Mouse (Mus musculus) cortical plate, adult 2 months (tissue): ENCODE data around the gene Zfp263. TPM values are rescaled to one million over a fixed set of nuclear protein-coding genes. Genes with fewer than 3 reads are reported as not detected.

Experiments used
- H3K27ac ChIP-seq: fragments of 200-500 bp; 2 replicates; pipeline ENCODE4 v1.5.1; 2012; ENCODE audit warnings: low read length, control low read depth, inconsistent platforms; ENCODE audit not compliant: insufficient read depth
- H3K4me1 ChIP-seq: fragments of 200-500 bp; 2 replicates; pipeline ENCODE4 v1.6.1; 2011; ENCODE audit warnings: low read length; ENCODE audit not compliant: control insufficient read depth, insufficient read depth
- H3K4me3 ChIP-seq: fragments of 200-500 bp; 2 replicates; pipeline ENCODE4 v1.5.1; 2011; ENCODE audit warnings: mild to moderate bottlenecking, low read length, control low read depth; ENCODE audit not compliant: insufficient read depth
- CTCF ChIP-seq: fragments of 200-500 bp; IDR thresholded peaks from 2 replicates; pipeline ENCODE4 v1.5.1; 2011; ENCODE audit warnings: mild to moderate bottlenecking, control low read depth, low read length; ENCODE audit not compliant: insufficient read depth; ENCODE audit errors: extremely low read depth
- POLR2A ChIP-seq: fragments of 200-500 bp; IDR thresholded peaks from 2 replicates; pipeline ENCODE4 v1.6.1; 2011; ENCODE audit warnings: mild to moderate bottlenecking, low read length, control low read depth; ENCODE audit not compliant: insufficient read depth; ENCODE audit errors: extremely low read depth
- polyA plus RNA-seq: library from polyadenylated mRNA; depleted of rRNA; stranded (reverse); fragments of >200 nt; gene quantifications from 2 replicates; pipeline ENCODE4 v1.2.3, GENCODE M21; 2012; rRNA removed

Zfp263 gene
- polyA plus RNA-seq, 1 experiment: 17.8 TPM

DNA sequence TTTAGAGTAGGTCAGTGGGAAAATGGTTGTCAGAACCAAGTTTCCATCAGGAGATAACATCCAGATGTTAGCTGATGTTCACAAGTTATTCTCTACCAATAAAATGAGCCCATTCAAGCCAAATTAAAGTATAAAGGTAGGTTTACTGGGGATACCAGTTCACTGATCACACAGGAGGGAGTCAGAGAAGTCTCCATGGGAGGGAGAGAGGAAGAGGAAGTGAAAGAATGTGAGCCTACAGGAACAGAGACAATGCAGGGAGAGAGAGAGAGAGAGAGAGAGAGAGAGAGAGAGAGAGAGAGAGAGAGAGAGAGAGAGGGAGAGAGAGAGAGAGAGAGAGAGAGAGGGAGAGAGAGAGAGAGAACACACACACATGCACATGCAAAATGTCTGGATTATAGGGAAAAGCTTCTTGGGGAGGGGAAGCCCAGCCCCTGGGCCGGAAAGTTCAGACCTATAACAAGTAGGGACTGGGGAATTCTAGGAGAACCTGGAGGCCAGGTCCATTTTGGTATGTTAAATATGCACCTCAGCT is 10.6 kb upstream of the Zfp263 start:
- Histone ChIP-seq H3K27ac (no peak overlapping the region), H3K4me3 (no peak overlapping the region), H3K4me1 (no peaks in the 10 kb centered on the region)
- TF ChIP-seq POLR2A: no peak
- no peak for TF ChIP-seq CTCF

- Histone ChIP-seq H3K27ac (no peak overlapping the region), H3K4me3 (no peak overlapping the region), H3K4me1 (peaks cover 6% of the 10 kb centered on the region)
These were observed 1.4 kb upstream of the Zfp263 start for GRCm38 (mm10) chr16:3742466-3742865.

DNA sequence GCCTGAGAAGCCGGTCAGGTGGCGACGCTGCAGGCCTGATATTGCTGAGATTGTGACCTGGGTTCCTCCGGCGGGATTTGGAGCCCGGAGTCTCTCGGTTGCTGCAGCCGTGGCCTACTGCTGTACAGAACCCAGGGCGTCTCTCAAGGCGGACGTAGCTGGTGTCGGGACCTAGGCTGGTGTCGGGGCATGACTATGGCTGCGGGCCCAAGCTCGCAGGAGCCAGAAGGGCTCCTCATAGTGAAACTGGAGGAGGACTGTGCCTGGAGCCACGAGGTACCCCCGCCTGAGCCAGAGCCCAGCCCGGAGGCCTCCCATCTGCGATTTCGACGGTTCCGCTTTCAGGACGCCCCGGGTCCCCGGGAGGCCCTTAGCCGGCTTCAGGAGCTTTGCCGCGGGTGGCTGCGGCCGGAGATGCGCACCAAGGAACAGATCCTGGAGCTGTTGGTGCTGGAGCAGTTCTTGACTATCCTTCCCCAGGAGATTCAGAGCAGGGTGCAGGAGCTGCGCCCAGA is 350 bp downstream of the Zfp263 start:
- TF ChIP-seq CTCF: no peak
- no peak for TF ChIP-seq POLR2A
- Histone ChIP-seq H3K27ac (peak overlapping the region; percentile 80), H3K4me1 (peaks cover 6% of the 10 kb centered on the region), H3K4me3 (peak overlapping the region; percentile 60)

More at GRCm38 (mm10) chr16:3742466-3742865, 1.4 kb upstream of the Zfp263 start:
- TF ChIP-seq CTCF: no peak
- TF ChIP-seq POLR2A: no peak

GRCm38 (mm10) chr16:3745656-3746055 is 1.8 kb downstream of the Zfp263 start:
- no peak overlapping the region for H3K4me3 ChIP-seq

DNA sequence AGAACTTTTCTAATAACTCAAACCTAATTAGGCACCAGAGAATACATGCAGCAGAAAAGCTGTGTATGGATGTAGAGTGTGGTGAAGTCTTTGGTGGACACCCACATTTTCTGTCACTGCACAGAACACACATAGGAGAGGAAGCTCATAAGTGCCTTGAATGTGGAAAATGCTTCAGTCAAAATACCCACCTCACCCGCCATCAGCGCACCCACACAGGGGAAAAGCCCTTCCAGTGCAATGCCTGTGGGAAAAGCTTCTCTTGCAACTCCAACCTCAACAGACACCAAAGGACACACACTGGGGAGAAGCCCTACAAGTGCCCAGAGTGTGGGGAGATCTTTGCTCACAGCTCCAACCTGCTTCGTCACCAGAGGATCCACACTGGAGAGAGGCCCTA is 5.1 kb downstream of the Zfp263 start:
- Histone ChIP-seq H3K27ac (no peak overlapping the region), H3K4me1 (peaks cover 6% of the 10 kb centered on the region), H3K4me3 (no peak overlapping the region)
- TF ChIP-seq POLR2A: no peak
- no peak for TF ChIP-seq CTCF

More at GRCm38 (mm10) chr16:3745656-3746055, 1.8 kb downstream of the Zfp263 start:
- TF ChIP-seq POLR2A (no peak), CTCF (no peak)
- Histone ChIP-seq H3K4me1 (peaks cover 6% of the 10 kb centered on the region), H3K27ac (no peak overlapping the region)

GRCm38 (mm10) chr16:3771603-3772002 is 27.7 kb downstream of the Zfp263 start:
- no peak overlapping the region for H3K27ac ChIP-seq
- TF ChIP-seq CTCF (no peak), POLR2A (no peak)

GRCm38 (mm10) chr16:3776365-3776764 is 32.5 kb downstream of the Zfp263 start:
- TF ChIP-seq POLR2A: no peak
- TF ChIP-seq CTCF: no peak
- H3K27ac ChIP-seq: no peak overlapping the region
- H3K4me3 ChIP-seq: no peak overlapping the region
- H3K4me1 ChIP-seq: no peaks in the 10 kb centered on the region

More at GRCm38 (mm10) chr16:3771603-3772002, 27.7 kb downstream of the Zfp263 start:
- H3K4me3 ChIP-seq: no peak overlapping the region
- H3K4me1 ChIP-seq: no peaks in the 10 kb centered on the region

GRCm38 (mm10) chr16:3777986-3778385 is 34.1 kb downstream of the Zfp263 start:
- TF ChIP-seq CTCF (no peak), POLR2A (no peak)
- no peak overlapping the region for H3K4me3 ChIP-seq
- no peak overlapping the region for H3K27ac ChIP-seq
- no peaks in the 10 kb centered on the region for H3K4me1 ChIP-seq

DNA sequence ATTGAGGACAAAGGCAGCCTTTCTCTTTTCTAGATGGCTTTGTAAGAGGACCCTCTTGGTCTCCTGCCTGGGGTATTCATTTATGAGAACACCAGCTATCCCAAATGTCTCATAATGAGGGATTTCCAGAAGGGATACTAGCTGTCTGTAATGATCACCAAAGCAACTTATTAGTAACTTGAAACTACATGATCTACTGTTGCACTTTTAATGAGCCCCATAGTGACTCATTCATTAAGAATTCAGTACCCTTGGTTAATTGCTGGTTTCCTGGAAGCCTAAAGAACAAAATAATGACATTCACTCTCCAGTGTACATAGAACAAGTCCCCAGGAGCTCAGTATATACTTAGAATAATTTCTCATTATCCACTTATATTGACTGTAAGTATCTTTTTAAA is 37.3 kb downstream of the Zfp263 start:
- TF ChIP-seq CTCF (no peak), POLR2A (no peak)
- no peaks in the 10 kb centered on the region for H3K4me1 ChIP-seq

GRCm38 (mm10) chr16:3788394-3788793 is 44.5 kb downstream of the Zfp263 start:
- Histone ChIP-seq H3K4me1 (no peaks in the 10 kb centered on the region), H3K27ac (no peak overlapping the region), H3K4me3 (no peak overlapping the region)
- no peak for TF ChIP-seq CTCF
- no peak for TF ChIP-seq POLR2A

More for the DNA sequence above, 37.3 kb downstream of the Zfp263 start:
- no peak overlapping the region for H3K4me3 ChIP-seq
- H3K27ac ChIP-seq: no peak overlapping the region

Other genes with a start within 250 kb of the Zfp263 start
- not detected in 2 replicates for gene Olfr161, start 153.1 kb upstream of the Zfp263 start, polyA plus RNA-seq
- 0.04 TPM in 1 of 2 replicates, not detected in the other for gene Mefv, start 26.0 kb upstream of the Zfp263 start, polyA plus RNA-seq
- not detected in 2 replicates for gene Olfr15, start 86.8 kb downstream of the Zfp263 start, polyA plus RNA-seq
- gene Zfp174, start 103.2 kb downstream of the Zfp263 start, polyA plus RNA-seq: 3.3 and 3.4 TPM in 2 replicates
- 112 and 113 TPM in 2 replicates for gene Naa60, start 128.3 kb downstream of the Zfp263 start, polyA plus RNA-seq
- 11.4 and 11.7 TPM in 2 replicates for gene Zfp597, start 140.5 kb downstream of the Zfp263 start, polyA plus RNA-seq
- gene Gm20695, start 140.6 kb downstream of the Zfp263 start, polyA plus RNA-seq: 0.45 and 0.54 TPM in 2 replicates
- gene 1700037C18Rik, start 164.6 kb downstream of the Zfp263 start, polyA plus RNA-seq: 8.8 and 9.5 TPM in 2 replicates
- gene Cluap1, start 164.7 kb downstream of the Zfp263 start, polyA plus RNA-seq: 25.2 and 27.5 TPM in 2 replicates
- gene Nlrc3, start 232.5 kb downstream of the Zfp263 start, polyA plus RNA-seq: 0.83 and 0.92 TPM in 2 replicates